Mouse (Mus musculus) bone marrow, adult 2 months (tissue): Measurements from ENCODE around the gene Map4k5.

Experiments
- CTCF ChIP-seq: fragments of 200-500 bp; IDR thresholded peaks from 2 replicates; pipeline ENCODE4 v1.5.1; 2011; ENCODE audit warnings: low read length, control low read depth; ENCODE audit not compliant: control insufficient read depth, insufficient read depth
- POLR2A ChIP-seq: fragments of 200-500 bp; IDR thresholded peaks from 2 replicates; pipeline ENCODE4 v1.6.1; 2011; ENCODE audit warnings: low read depth, mild to moderate bottlenecking, control low read depth, low read length, borderline replicate concordance; ENCODE audit not compliant: control insufficient read depth

- TF ChIP-seq CTCF (no peak), POLR2A (no peak)
Observed at GRCm38 (mm10) chr12:69824881-69825597, 68.0 kb downstream of the Map4k5 start.
